Mouse (Mus musculus): ENCODE results near the gene Tnip1. TPM values are rescaled to one million over a fixed set of nuclear protein-coding genes. Genes with fewer than 3 reads are reported as not detected.

Gene Tnip1
- polyA plus RNA-seq, 1 experiment from 2014 or later, result 13.2 TPM

GRCm38 (mm10) chr11:54954716-54955115 lies 8.0 kb downstream of the Tnip1 start:
- ATAC-seq (ENCODE audit: insufficient read depth, low FRiP score, low TSS enrichment), result no peak
- 88% methylated on average over 8 of the region's 8 CpGs for WGBS
- H3K4me1 ChIP-seq (ENCODE audit: control insufficient read depth, insufficient read depth, low read length), result peaks cover 5% of the 10 kb centered on the region; the same call in 1 of the 2 replicates
- peaks cover 9% of the 10 kb centered on the region; the same call in 1 of the 2 replicates for H3K27me3 ChIP-seq (ENCODE audit: control insufficient read depth, insufficient read depth, low read length)
- H3K36me3 ChIP-seq (ENCODE audit: control insufficient read depth, insufficient read depth, low read length), result no peaks in the 10 kb centered on the region
- H3K4me2 ChIP-seq (ENCODE audit: low read depth), result no peak overlapping the region
- H3K4me3 ChIP-seq (ENCODE audit: low read depth, low read length), result no peak overlapping the region
- H3K9me3 ChIP-seq (ENCODE audit: control insufficient read depth, low read length), result no peaks in the 10 kb centered on the region
- no peak overlapping the region for H3K27ac ChIP-seq (ENCODE audit: low read depth, low read length)
- no peak for DNase-seq (ENCODE audit: low spot score)
- no peak overlapping the region for H3K9ac ChIP-seq (ENCODE audit: low read length)

- Histone ChIP-seq H3K4me2 (ENCODE audit: low read depth) (no peak overlapping the region), H3K27me3 (ENCODE audit: control insufficient read depth, insufficient read depth, low read length) (peaks cover 9% of the 10 kb centered on the region; the same call in 1 of the 2 replicates), H3K9ac (ENCODE audit: low read length) (no peak overlapping the region), H3K9me3 (ENCODE audit: control insufficient read depth, low read length) (no peaks in the 10 kb centered on the region), H3K27ac (ENCODE audit: low read depth, low read length) (no peak overlapping the region), H3K4me1 (ENCODE audit: control insufficient read depth, insufficient read depth, low read length) (peaks cover 5% of the 10 kb centered on the region; the same call in 1 of the 2 replicates), H3K4me3 (ENCODE audit: low read depth, low read length) (no peak overlapping the region), H3K36me3 (ENCODE audit: control insufficient read depth, insufficient read depth, low read length) (no peaks in the 10 kb centered on the region)
- peak; percentile 45 for DNase-seq (ENCODE audit: low spot score)
- WGBS, result 22% methylated on average over 9 of the region's 9 CpGs
- ATAC-seq (ENCODE audit: insufficient read depth, low FRiP score, low TSS enrichment), result peak; percentile 58
Observed at GRCm38 (mm10) chr11:54953993-54954446, 8.7 kb downstream of the Tnip1 start.

- no peak overlapping the region for H3K4me3 ChIP-seq (ENCODE audit: low read depth, low read length)
- no peaks in the 10 kb centered on the region for H3K9me3 ChIP-seq (ENCODE audit: control insufficient read depth, low read length)
- 88% methylated on average over 6 of the region's 6 CpGs for WGBS
- no peaks in the 10 kb centered on the region for H3K36me3 ChIP-seq (ENCODE audit: control insufficient read depth, insufficient read depth, low read length)
- H3K4me1 ChIP-seq (ENCODE audit: control insufficient read depth, insufficient read depth, low read length), result peaks cover 5% of the 10 kb centered on the region; the same call in 1 of the 2 replicates
- ATAC-seq (ENCODE audit: insufficient read depth, low FRiP score, low TSS enrichment) (no peak), DNase-seq (ENCODE audit: low spot score) (no peak)
- no peak overlapping the region for H3K27ac ChIP-seq (ENCODE audit: low read depth, low read length)
- H3K27me3 ChIP-seq (ENCODE audit: control insufficient read depth, insufficient read depth, low read length), result peaks cover 9% of the 10 kb centered on the region; the same call in 1 of the 2 replicates
- H3K9ac ChIP-seq (ENCODE audit: low read length), result no peak overlapping the region
- H3K4me2 ChIP-seq (ENCODE audit: low read depth), result no peak overlapping the region
Observed at GRCm38 (mm10) chr11:54952651-54953050, 10.1 kb downstream of the Tnip1 start.

DNA sequence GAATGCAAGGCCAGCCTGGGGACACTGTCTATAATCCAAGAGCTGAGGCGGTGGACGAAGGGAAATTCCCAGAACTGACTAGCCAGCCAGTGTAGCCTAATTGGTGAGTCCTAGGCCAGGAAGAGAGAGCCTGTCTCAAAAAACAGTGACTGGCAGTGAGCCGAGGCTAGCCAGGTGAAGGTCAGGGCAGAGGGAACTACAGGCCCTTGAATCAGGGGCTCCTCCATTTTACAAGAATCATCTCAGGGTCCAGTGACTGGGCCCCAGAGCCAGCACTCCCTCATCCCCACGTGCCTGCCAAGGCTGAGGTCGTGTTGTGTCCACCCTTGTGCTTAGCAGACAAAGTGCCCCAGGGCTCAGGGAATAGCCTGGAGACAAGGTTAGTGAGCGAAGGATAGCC lies 12.0 kb downstream of the Tnip1 start:
- no peak overlapping the region for H3K4me2 ChIP-seq (ENCODE audit: low read depth)
- peaks cover 5% of the 10 kb centered on the region; the same call in 1 of the 2 replicates for H3K4me1 ChIP-seq (ENCODE audit: control insufficient read depth, insufficient read depth, low read length)
- peaks cover 9% of the 10 kb centered on the region; the same call in 1 of the 2 replicates for H3K27me3 ChIP-seq (ENCODE audit: control insufficient read depth, insufficient read depth, low read length)
- no peaks in the 10 kb centered on the region for H3K9me3 ChIP-seq (ENCODE audit: control insufficient read depth, low read length)
- DNase-seq (ENCODE audit: low spot score) (no peak), ATAC-seq (ENCODE audit: insufficient read depth, low FRiP score, low TSS enrichment) (no peak)
- no peaks in the 10 kb centered on the region for H3K36me3 ChIP-seq (ENCODE audit: control insufficient read depth, insufficient read depth, low read length)
- H3K9ac ChIP-seq (ENCODE audit: low read length), result no peak overlapping the region
- no peak overlapping the region for H3K4me3 ChIP-seq (ENCODE audit: low read depth, low read length)
- no peak overlapping the region for H3K27ac ChIP-seq (ENCODE audit: low read depth, low read length)
- 77% methylated on average over 6 of the region's 6 CpGs for WGBS

DNA sequence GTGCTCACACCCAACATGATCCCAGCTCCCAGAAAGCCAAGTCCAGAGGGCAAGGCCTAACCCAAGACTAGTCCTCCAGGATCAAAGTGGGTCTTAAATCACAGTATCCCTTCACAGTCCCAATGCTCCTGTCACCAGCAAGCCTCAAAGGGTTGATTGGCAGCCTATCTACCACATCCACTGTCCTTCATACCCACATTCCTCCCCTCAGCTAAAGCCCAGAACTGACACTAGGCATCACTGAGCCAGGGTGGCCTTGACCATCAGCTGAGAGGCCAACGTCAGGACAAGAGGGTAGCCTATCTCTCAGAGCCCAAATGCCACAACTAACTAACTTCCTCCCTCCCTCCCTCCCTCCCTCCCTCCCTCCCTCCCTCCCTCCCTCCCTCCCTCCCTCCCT lies 13.0 kb downstream of the Tnip1 start:
- no peak overlapping the region for H3K9ac ChIP-seq (ENCODE audit: low read length)
- H3K4me2 ChIP-seq (ENCODE audit: low read depth), result no peak overlapping the region
- no peak overlapping the region for H3K4me3 ChIP-seq (ENCODE audit: low read depth, low read length)
- no peaks in the 10 kb centered on the region for H3K9me3 ChIP-seq (ENCODE audit: control insufficient read depth, low read length)
- H3K4me1 ChIP-seq (ENCODE audit: control insufficient read depth, insufficient read depth, low read length), result peaks cover 5% of the 10 kb centered on the region; the same call in 1 of the 2 replicates
- WGBS, result 83% methylated on average over 1 of the region's 1 CpGs
- no peaks in the 10 kb centered on the region for H3K36me3 ChIP-seq (ENCODE audit: control insufficient read depth, insufficient read depth, low read length)
- H3K27ac ChIP-seq (ENCODE audit: low read depth, low read length), result no peak overlapping the region
- DNase-seq (ENCODE audit: low spot score), result no peak
- no peak for ATAC-seq (ENCODE audit: insufficient read depth, low FRiP score, low TSS enrichment)
- H3K27me3 ChIP-seq (ENCODE audit: control insufficient read depth, insufficient read depth, low read length), result peaks cover 9% of the 10 kb centered on the region; the same call in 1 of the 2 replicates

GRCm38 (mm10) chr11:54944702-54945101 lies 18.0 kb downstream of the Tnip1 start:
- no peaks in the 10 kb centered on the region for H3K9me3 ChIP-seq (ENCODE audit: control insufficient read depth, low read length)
- H3K36me3 ChIP-seq (ENCODE audit: control insufficient read depth, insufficient read depth, low read length), result no peaks in the 10 kb centered on the region
- no peaks in the 10 kb centered on the region for H3K4me1 ChIP-seq (ENCODE audit: control insufficient read depth, insufficient read depth, low read length)
- 84% methylated on average over 3 of the region's 3 CpGs for WGBS
- DNase-seq (ENCODE audit: low spot score) (no peak), ATAC-seq (ENCODE audit: insufficient read depth, low FRiP score, low TSS enrichment) (no peak)
- no peak overlapping the region for H3K9ac ChIP-seq (ENCODE audit: low read length)
- H3K27ac ChIP-seq (ENCODE audit: low read depth, low read length), result no peak overlapping the region
- H3K4me2 ChIP-seq (ENCODE audit: low read depth), result no peak overlapping the region
- H3K4me3 ChIP-seq (ENCODE audit: low read depth, low read length), result no peak overlapping the region
- H3K27me3 ChIP-seq (ENCODE audit: control insufficient read depth, insufficient read depth, low read length), result no peaks in the 10 kb centered on the region

DNA sequence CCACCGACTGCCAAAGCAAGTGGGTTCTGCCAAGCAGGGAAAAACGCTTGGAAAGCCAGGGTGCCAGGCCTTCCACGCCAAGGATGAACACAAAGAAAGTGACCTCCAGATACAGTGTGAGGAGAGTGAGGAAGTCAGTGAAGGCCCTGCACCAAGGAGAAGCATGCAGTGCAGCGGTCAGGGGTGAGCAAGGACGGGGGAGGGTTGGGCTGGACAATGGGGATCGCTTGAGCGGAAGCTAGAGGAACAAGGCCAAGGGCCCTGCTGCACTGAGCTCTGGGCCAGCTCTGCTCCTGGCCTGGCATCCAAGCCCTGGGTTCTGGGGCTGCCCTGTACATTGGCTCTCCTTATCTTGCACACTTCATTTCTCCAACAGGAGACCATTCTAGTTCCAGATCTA lies 22.7 kb downstream of the Tnip1 start:
- Histone ChIP-seq H3K9ac (ENCODE audit: low read length) (no peak overlapping the region), H3K4me3 (ENCODE audit: low read depth, low read length) (no peak overlapping the region), H3K27me3 (ENCODE audit: control insufficient read depth, insufficient read depth, low read length) (no peaks in the 10 kb centered on the region), H3K36me3 (ENCODE audit: control insufficient read depth, insufficient read depth, low read length) (0 out of 2 replicates have a peak, but pooled peaks cover 2% of the 10 kb centered on the region), H3K27ac (ENCODE audit: low read depth, low read length) (no peak overlapping the region), H3K9me3 (ENCODE audit: control insufficient read depth, low read length) (no peaks in the 10 kb centered on the region), H3K4me1 (ENCODE audit: control insufficient read depth, insufficient read depth, low read length) (0 out of 2 replicates have a peak, but pooled peaks cover 2% of the 10 kb centered on the region), H3K4me2 (ENCODE audit: low read depth) (no peak overlapping the region)
- 82% methylated on average over 7 of the region's 7 CpGs for WGBS
- ATAC-seq (ENCODE audit: insufficient read depth, low FRiP score, low TSS enrichment) (no peak), DNase-seq (ENCODE audit: low spot score) (no peak)

GRCm38 (mm10) chr11:54939501-54939900 lies 23.2 kb downstream of the Tnip1 start:
- DNase-seq (ENCODE audit: low spot score) (no peak), ATAC-seq (ENCODE audit: insufficient read depth, low FRiP score, low TSS enrichment) (no peak)
- Histone ChIP-seq H3K9ac (ENCODE audit: low read length) (no peak overlapping the region), H3K9me3 (ENCODE audit: control insufficient read depth, low read length) (no peaks in the 10 kb centered on the region), H3K4me2 (ENCODE audit: low read depth) (no peak overlapping the region), H3K4me3 (ENCODE audit: low read depth, low read length) (no peak overlapping the region), H3K27ac (ENCODE audit: low read depth, low read length) (no peak overlapping the region), H3K4me1 (ENCODE audit: control insufficient read depth, insufficient read depth, low read length) (0 out of 2 replicates have a peak, but pooled peaks cover 2% of the 10 kb centered on the region), H3K27me3 (ENCODE audit: control insufficient read depth, insufficient read depth, low read length) (no peaks in the 10 kb centered on the region), H3K36me3 (ENCODE audit: control insufficient read depth, insufficient read depth, low read length) (0 out of 2 replicates have a peak, but pooled peaks cover 2% of the 10 kb centered on the region)
- WGBS, result 88% methylated on average over 8 of the region's 8 CpGs

GRCm38 (mm10) chr11:54936771-54937140 lies 26.0 kb downstream of the Tnip1 start:
- H3K4me2 ChIP-seq (ENCODE audit: low read depth), result no peak overlapping the region
- 89% methylated on average over 3 of the region's 3 CpGs for WGBS
- 0 out of 2 replicates have a peak, but pooled peaks cover 2% of the 10 kb centered on the region for H3K4me1 ChIP-seq (ENCODE audit: control insufficient read depth, insufficient read depth, low read length)
- no peak overlapping the region for H3K9ac ChIP-seq (ENCODE audit: low read length)
- DNase-seq (ENCODE audit: low spot score), result no peak
- H3K27ac ChIP-seq (ENCODE audit: low read depth, low read length), result no peak overlapping the region
- H3K36me3 ChIP-seq (ENCODE audit: control insufficient read depth, insufficient read depth, low read length), result peaks cover 2% of the 10 kb centered on the region; the same call in 1 of the 2 replicates
- no peak for ATAC-seq (ENCODE audit: insufficient read depth, low FRiP score, low TSS enrichment)
- no peaks in the 10 kb centered on the region for H3K9me3 ChIP-seq (ENCODE audit: control insufficient read depth, low read length)
- H3K4me3 ChIP-seq (ENCODE audit: low read depth, low read length), result no peak overlapping the region
- H3K27me3 ChIP-seq (ENCODE audit: control insufficient read depth, insufficient read depth, low read length), result no peaks in the 10 kb centered on the region

Measured in neural tube, embryonic 11.5 days (tissue).